Mouse (Mus musculus): ENCODE results near the gene Shq1.
A peak's percentile ranks its signal among the peaks of the same experiment; 100 is the strongest.

Gene Shq1

DNA sequence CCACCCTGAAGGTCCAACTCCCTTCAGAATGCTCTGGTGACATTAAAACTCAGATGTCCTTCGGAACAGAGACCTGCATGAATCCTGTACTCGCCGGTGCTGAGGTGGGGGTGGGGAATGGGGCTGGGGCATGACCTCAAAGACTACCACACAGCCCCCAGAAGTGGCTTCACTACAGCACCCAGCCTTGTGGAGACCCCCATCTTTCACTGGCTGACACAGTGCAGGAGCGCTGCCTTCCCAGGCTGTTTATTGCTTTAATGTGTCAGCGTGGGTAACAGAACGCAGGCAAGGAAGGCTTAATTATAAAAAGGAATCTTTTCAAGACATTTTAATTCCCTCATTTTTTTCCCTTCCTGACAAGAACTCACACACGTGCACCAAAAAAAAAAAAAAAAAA, 137.6 kb downstream of the Shq1 start:
- DNase-seq (ENCODE audit: low read depth, low spot score) = no peak

DNA sequence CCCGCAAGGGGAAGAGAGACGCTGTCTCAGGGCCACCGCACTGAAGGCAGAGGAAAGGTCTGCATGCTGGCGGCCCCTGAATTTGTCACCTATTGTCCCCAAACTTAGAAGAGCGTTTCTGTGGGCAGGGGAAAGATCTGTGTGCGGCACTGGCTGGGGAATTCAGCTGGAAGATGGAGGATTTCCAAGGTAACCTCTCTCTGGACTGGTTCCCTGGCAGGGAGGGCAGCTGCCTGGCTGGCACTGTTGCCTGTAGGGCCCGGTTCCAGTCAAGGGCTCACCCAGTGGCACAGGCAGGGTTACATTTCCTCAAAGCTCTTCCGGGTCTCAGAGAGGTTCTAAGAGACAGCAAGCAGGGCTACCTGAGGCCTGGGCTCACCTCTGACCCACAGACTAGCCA, 138.6 kb downstream of the Shq1 start:
- DNase-seq (ENCODE audit: low read depth, low spot score) = peak; percentile 18

DNA sequence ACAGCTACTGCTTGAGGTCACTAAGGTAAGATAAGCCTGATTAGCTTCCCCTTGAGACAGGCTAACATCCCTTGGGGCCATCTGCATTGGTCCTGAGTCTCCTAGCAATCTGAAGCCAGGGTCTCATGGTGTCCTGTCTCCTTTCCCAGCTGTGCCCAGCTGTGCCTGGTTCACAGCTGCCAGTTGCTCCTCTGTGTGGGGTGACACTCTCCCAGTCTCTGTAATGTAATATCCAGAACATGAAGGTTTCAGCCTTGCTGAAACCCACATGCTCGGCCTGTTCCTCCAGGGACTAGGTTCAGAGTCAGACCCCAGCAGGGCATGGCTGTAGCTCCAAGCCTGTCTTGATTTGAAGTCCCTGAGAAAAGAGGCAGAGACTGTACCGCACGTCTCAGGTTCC, 141.3 kb downstream of the Shq1 start:
- DNase-seq (ENCODE audit: low read depth, low spot score) = no peak

DNA sequence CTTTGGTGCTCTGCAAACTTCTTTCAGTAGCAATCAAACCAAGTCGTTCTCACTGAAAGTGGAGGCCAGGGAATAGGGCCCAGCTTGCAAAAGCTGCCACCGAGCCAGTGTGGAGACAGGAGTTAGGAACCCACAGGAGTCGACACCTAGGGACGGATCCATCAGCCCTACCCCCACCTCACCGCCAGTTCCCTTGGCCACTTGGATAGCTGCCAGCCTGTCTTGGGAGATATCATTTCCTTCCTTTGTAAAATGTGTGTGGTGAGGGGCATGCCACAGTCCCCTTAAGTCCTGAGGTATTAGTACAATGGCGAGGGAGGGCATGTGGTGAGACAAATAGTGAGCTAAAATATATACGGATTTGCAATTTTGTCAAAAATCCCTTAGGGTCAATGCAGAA, 142.4 kb downstream of the Shq1 start:
- DNase-seq (ENCODE audit: low read depth, low spot score) = no peak

DNA sequence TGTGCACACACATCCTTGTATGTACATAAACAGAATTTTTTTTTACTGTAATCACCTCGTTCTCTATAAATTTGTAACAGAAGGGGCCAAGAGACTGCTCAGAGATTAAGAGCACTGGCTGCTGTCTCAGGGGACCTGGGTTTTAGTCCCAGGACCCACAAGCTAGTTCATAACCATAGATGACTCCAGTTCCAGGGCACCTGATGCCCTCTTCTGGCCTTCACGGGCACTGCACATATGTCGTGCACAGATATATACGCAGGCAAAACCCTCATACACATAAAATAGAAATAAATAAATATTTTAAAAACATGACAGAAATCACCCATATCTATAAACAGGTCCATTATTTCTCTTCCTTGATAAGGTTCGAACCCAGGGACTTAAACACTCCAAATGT, 143.0 kb downstream of the Shq1 start:
- no peak for DNase-seq (ENCODE audit: low read depth, low spot score)

DNA sequence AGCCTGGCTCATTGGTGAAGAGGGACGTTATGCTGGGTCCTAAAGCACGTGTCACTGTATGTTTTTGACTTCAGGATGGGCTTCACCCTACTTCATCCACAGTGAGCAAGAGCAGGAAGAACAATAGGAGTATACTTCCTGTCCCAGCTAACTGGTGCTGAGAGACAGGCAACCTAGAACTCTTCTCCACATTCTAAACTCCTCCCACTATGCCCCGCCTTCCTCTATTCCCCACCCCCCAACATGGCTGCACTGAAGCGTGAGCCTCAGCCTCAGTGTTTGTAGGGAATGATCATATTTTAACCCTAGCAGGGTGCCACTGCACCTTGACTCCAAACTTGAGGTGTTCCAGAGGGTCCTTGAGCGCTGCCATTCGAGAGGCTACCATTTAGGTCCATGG, 143.8 kb downstream of the Shq1 start:
- no peak for DNase-seq (ENCODE audit: low read depth, low spot score)

DNA sequence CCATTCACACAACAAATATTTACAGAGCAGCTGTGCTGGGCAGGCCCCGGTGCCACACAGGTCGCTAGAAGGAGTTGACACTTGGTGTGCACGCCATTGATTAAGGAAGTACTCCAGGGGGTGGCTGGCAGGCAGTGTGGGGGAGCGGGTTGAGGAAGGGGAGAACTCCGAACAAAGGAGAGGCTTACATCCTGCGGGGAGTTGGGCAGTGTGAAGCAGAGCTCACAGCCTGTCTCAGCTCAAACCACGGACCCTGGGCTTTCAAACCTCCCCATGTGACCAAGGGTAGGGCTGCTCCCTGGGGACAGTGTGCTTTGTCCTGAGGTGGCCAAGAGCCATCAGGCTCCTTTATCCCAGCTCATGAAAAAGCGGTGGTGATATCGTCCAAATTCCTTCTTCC, 144.9 kb downstream of the Shq1 start:
- no peak for DNase-seq (ENCODE audit: low read depth, low spot score)

DNA sequence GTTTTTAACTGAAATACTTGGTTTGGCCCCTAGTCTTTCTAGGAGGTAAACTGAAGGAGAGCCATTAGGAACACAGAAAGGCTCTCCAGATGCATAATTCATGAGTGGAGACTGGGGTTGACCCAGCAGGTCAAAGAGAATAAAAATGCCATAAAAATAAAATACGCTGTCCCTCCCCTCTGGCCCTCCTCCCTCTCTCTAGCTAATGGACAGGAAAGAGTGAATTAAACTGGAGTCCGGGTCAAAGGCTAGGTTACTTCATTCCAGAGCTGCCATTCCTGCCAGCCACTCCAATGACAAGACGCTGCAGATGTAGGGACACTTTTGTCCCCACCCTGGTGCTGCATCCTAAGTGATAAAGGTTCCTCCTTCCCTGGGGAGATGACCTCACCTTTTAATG, 145.5 kb downstream of the Shq1 start:
- DNase-seq (ENCODE audit: low read depth, low spot score) = no peak

DNA sequence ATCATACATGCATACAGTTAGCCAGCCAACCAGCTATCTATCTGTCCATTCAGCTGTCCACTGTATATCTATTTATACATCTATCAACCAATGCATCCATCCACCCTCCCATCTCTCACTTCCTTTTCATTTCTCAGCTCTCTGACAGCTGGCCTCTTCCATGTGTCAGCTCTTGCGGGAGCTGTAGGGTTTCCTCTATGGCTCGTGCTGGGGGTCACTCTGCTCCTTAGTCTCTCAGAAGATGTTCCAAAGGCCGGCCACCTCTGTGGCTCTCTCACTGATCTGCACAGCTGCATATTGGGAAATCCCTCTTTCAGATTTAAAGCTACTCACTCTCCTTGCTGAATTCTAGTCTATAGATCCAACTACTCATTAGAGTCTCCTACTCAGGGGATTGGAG, 148.5 kb downstream of the Shq1 start:
- DNase-seq (ENCODE audit: low read depth, low spot score) = no peak

DNA sequence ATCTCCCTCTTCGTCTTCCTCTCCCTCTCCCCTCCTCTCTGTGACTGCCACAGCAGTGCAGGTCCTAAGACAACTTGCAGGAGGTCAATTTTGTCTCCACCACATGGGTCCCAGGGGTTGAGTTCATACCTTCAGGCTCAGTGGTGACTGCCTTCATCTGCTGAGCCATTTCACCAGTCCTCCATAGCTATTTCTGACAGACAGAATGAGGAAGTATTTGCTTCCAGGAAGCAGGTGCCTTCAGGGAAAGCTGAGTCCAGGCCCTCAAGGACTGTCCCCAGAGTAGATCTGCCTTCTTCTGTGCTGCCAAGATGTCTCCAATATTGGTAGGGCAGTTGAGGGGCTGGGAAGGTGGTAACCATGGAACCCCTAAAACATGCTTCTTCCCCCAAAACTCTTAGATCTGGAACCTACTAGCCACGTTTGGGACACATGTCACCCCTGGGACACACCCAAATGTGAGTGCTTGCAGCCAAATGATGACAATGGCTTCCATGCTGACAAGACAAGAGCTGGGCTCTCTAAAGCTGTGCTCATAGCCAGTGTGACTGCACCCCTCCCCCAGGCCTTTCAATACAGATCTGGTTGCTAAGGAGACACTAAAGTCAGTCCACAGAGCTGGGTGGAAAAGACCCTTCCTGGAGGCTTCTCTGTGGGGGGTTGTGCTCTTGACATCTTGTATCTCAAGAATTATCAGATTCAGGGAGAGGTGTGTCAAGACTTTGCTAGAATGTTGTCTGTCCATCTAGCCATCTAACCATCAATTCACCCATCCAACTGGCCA, 149.2 kb downstream of the Shq1 start:
- no peak for DNase-seq (ENCODE audit: low read depth, low spot score)

DNA sequence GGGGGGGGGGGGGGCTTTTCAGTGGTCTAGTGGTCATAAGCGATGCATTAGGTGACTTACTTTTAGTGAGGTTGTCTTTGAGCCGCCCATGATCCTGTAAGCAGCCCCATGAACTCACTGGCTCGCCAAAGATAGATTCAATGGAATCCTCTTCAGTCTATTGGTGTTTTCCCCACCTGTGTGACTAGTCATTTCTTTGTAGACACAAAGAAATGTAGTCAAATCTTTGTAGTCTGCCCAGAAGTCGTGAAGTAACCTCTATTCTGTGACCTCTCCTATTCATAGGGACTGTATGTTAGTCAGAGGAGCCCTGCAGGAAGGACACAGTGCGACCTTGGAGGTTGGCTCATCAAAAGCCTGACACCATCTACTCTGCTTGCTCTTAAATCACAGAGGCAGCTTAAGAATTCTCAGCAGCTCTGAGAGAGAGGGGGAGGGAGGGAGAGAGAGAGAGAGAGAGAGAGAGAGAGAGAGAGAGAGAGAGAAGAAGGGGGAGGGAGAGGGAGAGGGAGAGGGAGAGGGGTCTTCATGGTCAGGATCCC, 150.3 kb downstream of the Shq1 start:
- DNase-seq (ENCODE audit: low read depth, low spot score) = no peak

DNA sequence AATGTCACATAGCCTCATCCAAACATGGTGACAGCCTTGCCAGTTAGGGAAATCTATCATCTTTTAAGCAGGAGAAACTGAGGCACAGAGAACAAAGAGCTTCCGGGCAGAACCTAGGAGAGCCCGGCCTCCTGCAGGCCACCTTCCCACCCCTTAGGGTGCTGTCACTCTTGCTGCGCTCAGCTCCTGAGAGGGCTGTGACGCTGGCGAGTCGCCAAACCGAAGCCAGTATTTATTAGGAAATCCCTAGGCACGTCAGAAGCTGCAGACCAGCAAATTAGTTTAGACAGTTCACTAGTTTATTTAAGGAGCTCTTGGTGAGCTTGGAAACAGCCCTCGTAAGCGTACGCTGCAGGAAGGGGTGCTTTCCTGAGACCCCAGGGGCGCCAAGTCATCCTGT, 151.1 kb downstream of the Shq1 start:
- no peak for DNase-seq (ENCODE audit: low read depth, low spot score)
